Mouse (Mus musculus) MEL (cell line): ENCODE results near the gene Hk2.

Experiments used
- CTCF ChIP-seq, 3 experiments: IDR thresholded peaks in 2 of 3; conservative IDR thresholded peaks in 1 of 3; 2 replicates each; pipeline ENCODE4 v1.5.1; 2011 to 2012; ENCODE audit warnings: low read length in 3 of 3, low read depth in 2 of 3, mild to moderate bottlenecking in 2 of 3, improper control_type of control experiment in 1 of 3, inconsistent platforms in 1 of 3, mixed read lengths in 1 of 3, moderate library complexity in 1 of 3; ENCODE audit not compliant: control insufficient read depth in 1 of 3, insufficient read depth in 1 of 3, poor library complexity in 1 of 3, severe bottlenecking in 1 of 3
- EP300 ChIP-seq, 2 experiments: IDR thresholded peaks; 2 replicates each; pipeline ENCODE4 v1.6.1; 2011; ENCODE audit warnings: improper control_type of control experiment in 2 of 2, low read length in 2 of 2, low read depth in 1 of 2, mild to moderate bottlenecking in 1 of 2
- HCFC1 ChIP-seq: IDR thresholded peaks from 2 replicates; pipeline ENCODE4 v1.6.1; 2012; ENCODE audit warnings: low read depth, mild to moderate bottlenecking, inconsistent platforms, low read length, improper control_type of control experiment, moderate library complexity
- MEF2A ChIP-seq: IDR thresholded peaks from 2 replicates; pipeline ENCODE4 v1.6.1; 2014; ENCODE audit warnings: low read depth, mild to moderate bottlenecking, inconsistent platforms, low read length, improper control_type of control experiment; ENCODE audit not compliant: poor library complexity, insufficient replicate concordance, severe bottlenecking; ENCODE audit errors: extremely low read depth
- UBTF ChIP-seq: IDR thresholded peaks from 2 replicates; pipeline ENCODE4 v1.6.1; 2012; ENCODE audit warnings: low read depth, mild to moderate bottlenecking, inconsistent platforms, low read length, improper control_type of control experiment, moderate library complexity, borderline replicate concordance; ENCODE audit not compliant: insufficient read depth
- ZMIZ1 ChIP-seq: IDR thresholded peaks from 2 replicates; pipeline ENCODE4 v1.6.1; 2012; ENCODE audit warnings: low read depth, mild to moderate bottlenecking, inconsistent platforms, low read length, improper control_type of control experiment, moderate library complexity

DNA sequence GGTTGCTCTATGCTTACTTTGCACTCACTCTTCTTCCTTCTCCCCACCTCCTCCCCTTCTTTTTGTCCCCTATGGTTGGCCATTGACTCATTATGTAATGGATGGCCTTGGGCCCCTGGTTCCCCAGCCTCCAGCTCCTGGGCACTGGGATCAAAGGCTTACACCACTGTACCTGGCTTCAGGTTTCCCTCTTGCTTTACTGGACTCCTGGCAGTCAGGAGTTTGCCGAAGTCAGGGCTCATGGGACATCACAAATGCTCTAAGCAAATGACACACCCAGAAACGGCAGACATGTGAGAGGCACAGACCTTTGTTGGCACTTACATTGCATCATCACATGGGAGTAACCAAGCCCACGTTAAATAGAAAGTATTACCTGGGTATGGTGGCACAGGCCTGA lies 31.6 kb upstream of the Hk2 start:
- TF ChIP-seq EP300 (IDR thresholded peaks at IDR 0.05; ENCODE audit: low read depth in 1 of 2, low read length in 2 of 2) (no peak), MEF2A (no peak), HCFC1 (no peak), ZMIZ1 (no peak), CTCF (IDR thresholded peaks at IDR 0.05 in 2 of 3, conservative IDR thresholded peaks at IDR 0.05 in 1 of 3; ENCODE audit: control insufficient read depth in 1 of 3, insufficient read depth in 1 of 3, low read depth in 2 of 3, low read length in 3 of 3, poor library complexity in 1 of 3, severe bottlenecking in 1 of 3) (no peak), UBTF (no peak)
